Mouse (Mus musculus): ENCODE data around the gene Suox. TPM values are rescaled to one million over a fixed set of nuclear protein-coding genes. Genes with fewer than 3 reads are reported as not detected.
A peak's percentile ranks its signal among the peaks of the same experiment; 100 is the strongest.
"Not testable (repeated sequence)": the region's sequence is repeated elsewhere in the genome, so short reads cannot be mapped to it uniquely, and the experiment has no call there.

Gene Suox
- 10 to 100 TPM; 11.8 to 12.8 TPM for total RNA-seq (2021)
- long read RNA-seq, experiment 1, transcript Suox-201 (4 exons, 2,497 nt) = major isoform, 11 of 16 reads
- long read RNA-seq, experiment 1, partial matches to known transcripts = 2 of 16 reads
- long read RNA-seq, experiment 1, other reads (novel, unspliced or antisense) = 3 of 16 reads
- long read RNA-seq, experiment 2, transcript Suox-201 (4 exons, 2,497 nt) = major isoform, 18 of 24 reads
- long read RNA-seq, experiment 2, partial matches to known transcripts = 6 of 24 reads
- long read RNA-seq, experiment 2, other reads (novel, unspliced or antisense) = 0 of 24 reads

GRCm38 (mm10) chr10:128673763-128674468 lies at the start of gene Suox:
Gene Suox (minus strand): TSS chr10:128674073.
- DNase-seq = peak; percentile 81
- intact Hi-C loops (cut with DNase I; ENCODE audit: low total_unique reads) = loop anchor here (5.0 to 10.0 kb wide), 2 partner anchors 42 to 109 kb away; partner anchors contain the start of gene Pa2g4

DNA sequence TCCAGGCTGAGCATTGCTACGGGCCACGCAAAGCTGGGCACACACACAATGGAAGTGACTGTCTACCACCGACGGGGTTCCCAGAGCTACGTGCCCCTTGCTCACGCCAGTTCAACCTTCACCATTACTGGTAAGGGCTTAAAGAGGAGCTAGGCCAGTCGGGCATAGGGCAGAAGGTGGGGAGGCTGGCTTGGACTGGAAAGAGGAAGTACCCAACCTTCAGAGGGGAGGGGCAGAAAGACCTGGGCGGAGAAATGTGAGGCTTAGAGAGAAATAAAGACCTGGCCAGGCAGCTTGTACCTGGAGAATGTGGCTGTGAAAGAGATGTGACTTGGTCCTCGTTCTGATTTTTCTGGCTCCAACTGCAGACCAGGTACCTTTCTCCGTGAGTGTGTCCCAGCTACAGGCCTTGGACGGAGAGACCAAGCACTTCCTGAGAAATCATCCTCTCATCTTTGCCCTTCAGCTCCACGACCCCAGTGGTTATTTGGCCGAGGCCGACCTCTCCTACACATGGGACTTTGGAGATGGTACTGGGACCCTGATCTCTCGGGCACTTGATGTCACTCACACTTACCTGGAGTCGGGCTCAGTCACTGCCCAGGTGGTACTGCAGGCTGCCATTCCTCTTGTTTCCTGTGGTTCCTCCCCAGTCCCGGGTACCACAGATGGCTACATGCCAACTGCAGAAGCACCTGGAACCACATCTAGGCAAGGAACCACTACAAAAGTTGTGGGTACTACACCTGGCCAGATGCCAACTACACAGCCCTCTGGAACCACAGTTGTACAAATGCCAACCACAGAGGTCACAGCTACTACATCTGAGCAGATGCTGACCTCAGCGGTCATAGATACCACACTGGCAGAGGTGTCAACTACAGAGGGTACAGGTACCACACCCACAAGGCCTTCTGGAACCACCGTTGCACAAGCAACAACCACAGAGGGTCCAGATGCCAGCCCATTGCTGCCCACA lies 42.0 kb upstream of the Suox start:
- intact Hi-C loops (cut with DNase I; ENCODE audit: low total_unique reads) = no loop called here
- DNase-seq = no peak

DNA sequence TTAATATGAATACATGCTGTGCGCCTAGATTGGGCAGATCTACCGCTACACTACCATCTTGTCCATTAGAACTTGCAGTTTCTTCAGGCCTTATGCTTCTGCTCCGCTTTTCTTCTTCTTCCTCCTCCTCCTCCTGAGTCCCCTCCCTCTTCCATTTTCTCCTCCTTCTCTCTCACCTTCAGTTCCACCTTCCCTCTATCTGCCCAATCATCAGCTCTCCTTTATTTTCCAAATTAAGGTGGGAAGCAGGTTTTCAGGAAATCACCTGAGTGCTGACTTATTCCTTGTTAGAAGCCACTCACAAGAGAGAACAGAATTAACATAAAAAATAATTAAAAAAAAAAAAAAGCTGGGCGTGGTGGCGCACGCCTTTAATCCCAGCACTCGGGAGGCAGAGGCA lies 37.4 kb upstream of the Suox start:
- intact Hi-C loops (cut with DNase I; ENCODE audit: low total_unique reads); DNase-seq: not testable (repeated sequence)

- intact Hi-C loops (cut with DNase I; ENCODE audit: low total_unique reads) = no loop called here
- DNase-seq = no peak
Observed at GRCm38 (mm10) chr10:128705317-128705693, 31.4 kb upstream of the Suox start.

DNA sequence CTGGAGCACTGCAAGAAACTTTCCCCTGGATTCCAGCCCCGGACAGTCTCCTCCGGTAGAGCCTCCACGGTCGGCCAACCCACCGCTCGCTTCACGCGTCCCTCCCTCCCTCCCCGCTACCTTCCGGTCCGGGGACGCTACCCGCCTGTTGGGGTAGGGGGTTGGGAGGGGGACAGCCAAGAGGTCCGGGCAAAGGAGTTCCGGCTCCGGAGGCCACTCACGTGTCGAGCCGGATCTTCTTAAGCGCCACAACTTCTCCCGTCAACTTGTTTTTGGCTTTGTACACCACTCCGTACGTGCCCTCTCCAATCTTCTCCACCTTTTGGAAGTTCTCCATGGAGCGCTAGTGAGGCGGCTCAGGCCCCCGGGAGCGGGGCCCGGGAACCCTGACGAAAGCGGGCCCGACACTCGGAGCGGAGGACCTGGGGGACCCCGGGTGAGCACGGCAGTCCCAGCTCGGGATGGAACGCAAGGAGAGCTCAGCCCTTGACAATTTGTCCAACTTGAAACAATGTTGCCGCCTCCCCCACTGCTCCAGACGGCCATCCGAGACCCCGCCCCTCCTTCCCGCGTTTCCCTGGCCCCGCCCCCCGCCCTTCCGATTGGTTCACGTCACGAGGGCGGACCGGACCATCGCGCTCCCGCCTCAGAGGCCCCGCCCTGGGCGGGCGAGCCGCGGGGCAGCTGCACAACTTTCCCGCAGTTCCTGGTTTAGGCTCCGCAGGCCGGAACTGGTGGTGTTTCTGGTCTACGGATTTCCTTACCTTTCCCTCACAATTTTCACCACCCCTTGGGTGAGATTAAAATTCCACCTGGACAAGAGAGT lies 30.8 kb upstream of the Suox start, which contains the start of gene Cdk2:
Gene Cdk2 (minus strand): TSS at position 541 of the 826 bp plus-strand sequence.
- intact Hi-C loops (cut with DNase I; ENCODE audit: low total_unique reads) = no loop called here
- DNase-seq = peak; percentile 94

DNA sequence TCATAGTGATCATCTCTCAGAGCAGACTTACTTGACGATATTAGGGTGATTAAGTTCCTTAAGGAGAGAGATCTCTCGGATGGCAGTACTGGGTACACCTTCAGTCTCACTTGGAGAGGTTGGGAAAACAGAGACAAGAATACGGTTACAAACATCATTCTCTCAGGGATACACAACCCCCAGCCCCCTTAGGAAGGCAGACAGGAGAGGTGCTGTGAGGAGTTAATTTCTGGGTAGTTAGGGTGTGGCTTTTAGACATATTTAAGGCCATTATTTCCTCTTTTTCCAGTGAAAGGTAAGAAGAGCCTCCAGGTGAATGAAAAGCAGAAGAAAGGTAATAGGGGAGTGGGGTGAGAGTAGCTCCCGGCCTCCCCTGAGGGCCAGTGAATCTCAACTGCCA lies 30.0 kb upstream of the Suox start, which contains the start of gene Pmel:
Gene Pmel (plus strand): TSS at position 301 of the 400 bp plus-strand sequence.
- DNase-seq = no peak
- intact Hi-C loops (cut with DNase I; ENCODE audit: low total_unique reads) = no loop called here

GRCm38 (mm10) chr10:128702328-128703007 lies 28.6 kb upstream of the Suox start:
- DNase-seq = no peak

GRCm38 (mm10) chr10:128700712-128701111 lies 26.8 kb upstream of the Suox start:
- no peak for DNase-seq
- intact Hi-C loops (cut with DNase I; ENCODE audit: low total_unique reads) = no loop called here

More at GRCm38 (mm10) chr10:128702328-128703007, 28.6 kb upstream of the Suox start:
- intact Hi-C loops (cut with DNase I; ENCODE audit: low total_unique reads) = no loop called here

DNA sequence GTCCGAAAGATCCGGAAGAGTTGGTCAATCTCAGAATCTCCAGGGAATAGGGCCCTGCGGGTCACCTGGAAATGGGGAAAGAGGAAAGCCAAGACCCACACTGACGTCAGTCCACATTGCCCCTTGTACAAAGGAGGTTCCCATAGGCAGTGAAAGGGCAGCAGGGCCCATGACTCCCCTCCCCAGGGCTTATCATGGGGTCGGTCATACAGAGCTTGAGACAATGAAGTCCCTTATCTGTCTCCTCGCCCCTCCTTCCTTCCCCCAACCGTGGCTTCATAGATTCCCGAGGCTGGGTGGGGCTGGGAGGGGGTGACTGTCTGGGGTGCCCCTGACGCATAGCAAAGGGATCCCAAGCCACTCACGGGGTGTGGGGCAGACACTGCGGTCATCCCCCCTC lies 25.7 kb upstream of the Suox start:
- intact Hi-C loops (cut with DNase I; ENCODE audit: low total_unique reads) = no loop called here

GRCm38 (mm10) chr10:128699006-128699405 lies 25.1 kb upstream of the Suox start:
- DNase-seq = no peak
- intact Hi-C loops (cut with DNase I; ENCODE audit: low total_unique reads) = no loop called here

More for the DNA sequence above, 25.7 kb upstream of the Suox start:
- no peak for DNase-seq

DNA sequence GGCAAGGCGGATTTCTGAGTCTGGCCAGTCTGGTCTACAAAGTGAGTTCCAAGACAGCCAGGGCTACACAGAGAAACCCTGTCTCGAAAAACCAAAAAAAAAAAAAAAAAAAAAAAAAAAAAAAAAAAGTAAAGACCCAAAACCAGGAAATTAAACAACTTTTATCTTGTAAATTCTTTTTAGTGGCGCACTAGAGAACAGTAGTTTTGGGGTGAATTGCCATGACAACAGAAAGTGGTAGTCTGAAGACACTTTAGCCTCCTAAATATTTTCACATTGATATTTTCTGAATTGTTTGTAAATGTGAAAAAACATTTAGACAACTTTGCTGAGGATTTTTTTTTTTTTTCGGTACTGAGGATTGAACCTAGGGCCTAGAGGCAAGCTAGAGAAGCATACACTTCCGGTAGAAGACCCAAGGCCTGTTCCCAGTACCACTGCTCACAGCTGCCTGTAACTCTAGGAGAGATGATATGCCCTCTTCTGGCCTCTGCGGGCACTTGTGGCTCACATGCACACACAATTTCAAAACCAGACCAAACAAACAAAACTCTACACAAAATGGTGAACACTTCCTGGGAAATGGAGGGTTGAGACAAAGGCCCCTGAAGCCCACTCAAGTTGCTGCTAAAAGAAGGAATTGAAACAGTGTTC lies 23.3 kb upstream of the Suox start:
- intact Hi-C loops (cut with DNase I; ENCODE audit: low total_unique reads) = no loop called here

GRCm38 (mm10) chr10:128695992-128696807 lies 22.3 kb upstream of the Suox start, which contains the start of gene Rab5b:
Gene Rab5b (minus strand): TSS chr10:128696264.
- intact Hi-C loops (cut with DNase I; ENCODE audit: low total_unique reads) = no loop called here
- peak; percentile 98 for DNase-seq

More for the DNA sequence above, 23.3 kb upstream of the Suox start:
- DNase-seq = no peak

GRCm38 (mm10) chr10:128695411-128695991 lies 21.6 kb upstream of the Suox start:
- DNase-seq = peak; percentile 68
- intact Hi-C loops (cut with DNase I; ENCODE audit: low total_unique reads) = no loop called here

DNA sequence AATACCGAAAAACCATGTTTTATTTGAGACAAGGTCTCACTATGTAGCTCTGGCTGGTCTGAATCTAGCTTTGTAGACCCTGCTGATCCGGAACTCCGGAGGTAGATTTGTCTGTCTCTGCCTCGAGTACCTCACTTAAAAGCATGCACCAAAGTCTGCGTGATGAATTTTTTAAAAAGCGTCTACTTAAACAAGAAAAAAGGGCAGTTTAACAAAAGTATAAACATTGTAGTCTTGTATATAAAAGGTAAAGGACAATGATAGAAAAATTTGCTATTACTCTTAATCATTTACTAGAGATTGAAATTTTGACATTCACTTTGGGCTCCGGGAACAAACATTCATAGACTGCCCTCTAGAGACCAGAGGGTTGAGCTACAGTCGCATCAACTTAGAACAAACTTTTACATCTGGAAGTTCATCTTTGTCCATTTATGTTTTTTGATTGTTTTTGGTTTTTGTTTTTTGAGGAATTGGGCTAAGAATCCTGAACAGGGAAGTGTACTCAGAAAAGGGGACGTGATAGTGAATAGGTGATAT lies 666 bp upstream of the Suox start:
- intact Hi-C loops (cut with DNase I; ENCODE audit: low total_unique reads) = loop anchor here (5.0 to 10.0 kb wide), 2 partner anchors 42 to 110 kb away; partner anchors contain the start of gene Pa2g4
- no peak for DNase-seq

- no peak for DNase-seq
- intact Hi-C loops (cut with DNase I; ENCODE audit: low total_unique reads) = loop anchor here (5.0 to 10.0 kb wide), 2 partner anchors 39 to 106 kb away; partner anchors contain the start of gene Pa2g4
Observed at GRCm38 (mm10) chr10:128671148-128671547, 2.7 kb downstream of the Suox start.

All from gastrocnemius, postnatal 14 days (tissue).